Mouse (Mus musculus): ENCODE measurements around the gene Zyx.

Gene Zyx

GRCm38 (mm10) chr6:42395960-42396809 lies 46.8 kb downstream of the Zyx start:
- DNase-seq (ENCODE audit: low spot score in 2 of 2): peak; percentile 93 to 96

- DNase-seq (ENCODE audit: low spot score in 2 of 2): no peak
These were observed 47.7 kb downstream of the Zyx start for GRCm38 (mm10) chr6:42397041-42397657.

- DNase-seq (ENCODE audit: low spot score in 2 of 2): no peak
These were observed 48.9 kb downstream of the Zyx start for GRCm38 (mm10) chr6:42398285-42398684.

GRCm38 (mm10) chr6:42398998-42399397 lies 49.6 kb downstream of the Zyx start:
- DNase-seq (ENCODE audit: low spot score in 2 of 2): no peak

- DNase-seq (ENCODE audit: low spot score in 2 of 2): no peak
These were observed 50.5 kb downstream of the Zyx start, which contains the start of gene Tas2r143 for GRCm38 (mm10) chr6:42399938-42400337. Tas2r143 (plus strand) TSS chr6:42400238.

- DNase-seq (ENCODE audit: low spot score in 2 of 2): no peak
These were observed 55.7 kb downstream of the Zyx start, which contains the start of gene Tas2r135 for GRCm38 (mm10) chr6:42405134-42405533. Tas2r135 (plus strand) TSS chr6:42405434.

Measured in heart, adult 9 months (tissue).